Mouse (Mus musculus) olfactory bulb, adult 2 months (tissue): ENCODE measurements around the gene Mrpl4.

Experiments
- CTCF ChIP-seq: fragments of 200-500 bp; IDR thresholded peaks from 2 replicates; pipeline ENCODE4 v1.5.1; 2012; ENCODE audit warnings: low read depth, mild to moderate bottlenecking, low read length, moderate library complexity; ENCODE audit not compliant: insufficient read depth
- POLR2A ChIP-seq: fragments of 200-500 bp; IDR thresholded peaks from 2 replicates; pipeline ENCODE4 v1.6.1; 2012; ENCODE audit warnings: mild to moderate bottlenecking, low read depth, low read length, moderate library complexity; ENCODE audit not compliant: insufficient read depth

DNA sequence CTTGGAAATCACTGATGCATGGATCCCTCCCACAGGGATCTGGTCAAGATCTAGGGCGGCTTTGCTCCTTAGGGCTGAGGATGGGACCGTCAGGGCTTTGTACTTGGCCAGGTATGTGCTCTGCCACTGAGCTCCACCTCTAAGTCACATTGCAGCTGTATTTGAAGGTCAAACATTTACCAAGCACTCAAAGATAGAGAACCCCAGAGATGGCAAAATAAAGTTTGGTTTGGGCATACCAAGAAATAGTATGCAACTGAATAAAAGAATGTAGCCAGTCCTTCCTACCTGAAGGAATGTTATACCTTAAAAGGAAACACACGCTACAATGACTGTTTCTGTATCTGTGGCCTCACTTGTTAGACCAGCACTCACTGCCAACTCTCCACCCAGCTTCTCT is 18.8 kb downstream of the Mrpl4 start:
- TF ChIP-seq CTCF = no peak
- TF ChIP-seq POLR2A = no peak
